Comparison of ENCODE assay signal across 16 mouse cellular contexts in genomic region chr6:73195291-73195690, GRCm38 (mm10). TPM values are rescaled to one million over a fixed set of nuclear protein-coding genes. Genes with fewer than 3 reads are reported as not detected.
"Had no signal": no experiment of that assay in that cellular context is flagged by ENCODE, and none has a peak within 500 bp of the region (broad histone marks: within the 10 kb centered on the region; RNA-seq: fewer than 3 reads in every experiment).

No protein-coding gene starts in this region.

- DNase-seq: left cerebral cortex, postnatal 4 days; liver; liver, embryonic 13.5 days; liver, postnatal 0 days; lung, adult 18-20 months; lung, adult 2 months; lung, embryonic 14.5 days; lung, postnatal 10 days; lung, postnatal 14 days; lung, postnatal 36 days; lung, postnatal 4 days; midbrain, embryonic 14.5 days had no signal

RNA-seq across cellular contexts. Expression of gene Dnah6, which starts 26.2 kb away (rescaled TPM):
- total RNA-seq: liver, adult 2 months; megakaryocyte-erythroid progenitor cell, adult 5-6 weeks had no signal
- polyA plus RNA-seq: limb, embryonic 12.5 days; liver, adult 2 months; macrophage had no signal
